Mouse (Mus musculus): ENCODE results near the gene Bend4. TPM values are rescaled to one million over a fixed set of nuclear protein-coding genes. Genes with fewer than 3 reads are reported as not detected.

The Bend4 gene
- polyA plus RNA-seq, 1 experiment from 2014 or later, result 13.0 TPM

DNA sequence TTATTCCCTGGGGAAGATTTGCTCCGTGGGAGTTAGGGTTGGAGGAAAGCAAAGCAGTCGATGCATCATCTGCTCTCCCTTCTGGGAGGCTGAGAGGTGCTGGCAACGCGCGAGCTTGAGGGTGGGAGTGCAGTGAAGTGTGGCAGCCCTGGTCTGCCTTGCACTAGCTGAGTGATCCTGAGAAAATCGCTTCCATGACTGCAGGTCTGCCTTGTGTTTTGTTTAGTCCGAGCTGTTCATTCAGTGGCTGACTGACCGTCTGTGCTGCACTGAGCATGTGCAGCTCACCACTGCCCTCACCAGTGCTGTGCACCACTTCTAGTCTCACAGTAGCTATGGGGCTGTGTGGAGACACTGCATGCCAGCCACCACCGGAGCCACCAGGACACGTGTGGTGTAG lies 79.2 kb downstream of the Bend4 start:
- WGBS, result 79% methylated on average over 10 of the region's 10 CpGs
- no peaks in the 10 kb centered on the region for H3K9me3 ChIP-seq (replicated peaks)
- H3K27ac ChIP-seq (replicated peaks), result no peak overlapping the region
- H3K36me3 ChIP-seq, result peaks cover 98% of the 10 kb centered on the region
- no peak overlapping the region for H3K4me3 ChIP-seq
- H3K4me1 ChIP-seq, result no peaks in the 10 kb centered on the region
- no peak for DNase-seq (ENCODE audit: low spot score)
- no peaks in the 10 kb centered on the region for H3K27me3 ChIP-seq (ENCODE audit: low read depth, poor library complexity, severe bottlenecking)

DNA sequence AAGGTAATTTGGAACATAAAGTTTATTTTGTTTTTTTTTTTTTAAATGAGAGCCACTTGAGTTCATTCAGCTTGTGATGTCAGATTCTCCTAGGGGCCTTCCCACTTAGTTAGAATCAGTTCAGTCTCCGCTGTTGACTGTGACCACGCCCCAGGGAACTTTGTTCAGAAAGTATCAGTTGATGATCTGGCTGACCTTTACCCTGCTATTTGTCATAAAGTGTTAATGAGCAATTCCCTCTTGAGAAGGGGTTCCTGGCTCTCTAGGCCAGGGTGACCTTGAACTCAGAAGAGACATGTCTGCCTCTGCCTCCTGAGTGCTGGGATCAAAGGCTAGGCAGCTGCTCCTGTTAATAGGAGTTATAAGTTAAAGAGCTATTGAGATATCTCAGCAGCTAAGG lies 81.0 kb downstream of the Bend4 start:
- DNase-seq (ENCODE audit: low spot score), result no peak
- no peaks in the 10 kb centered on the region for H3K4me1 ChIP-seq
- H3K9me3 ChIP-seq (replicated peaks), result no peaks in the 10 kb centered on the region
- WGBS, result 95% methylated on average over 2 of the region's 2 CpGs
- H3K27ac ChIP-seq (replicated peaks), result no peak overlapping the region
- H3K4me3 ChIP-seq, result no peak overlapping the region
- no peaks in the 10 kb centered on the region for H3K27me3 ChIP-seq (ENCODE audit: low read depth, poor library complexity, severe bottlenecking)
- peaks cover 98% of the 10 kb centered on the region for H3K36me3 ChIP-seq

Other genes starting within 250 kb of the Bend4 start
- 118 and 130 TPM in 2 replicates for gene Tmem33, start 167.7 kb downstream of the Bend4 start, polyA plus RNA-seq (2016; fragmentation: Nextera tagmentation; extraction: Ambion mirVana)
- 100 and 105 TPM in 2 replicates for gene Slc30a9, start 121.4 kb downstream of the Bend4 start, polyA plus RNA-seq (2016; fragmentation: Nextera tagmentation; extraction: Ambion mirVana)
- gene Shisa3, start 179.6 kb upstream of the Bend4 start, polyA plus RNA-seq (2016; fragmentation: Nextera tagmentation; extraction: Ambion mirVana), result 16.2 and 30.1 TPM in 2 replicates